Mouse (Mus musculus) kidney, embryonic 16.5 days (tissue): ENCODE measurements around the gene Adig. TPM values are rescaled to one million over a fixed set of nuclear protein-coding genes. Genes with fewer than 3 reads are reported as not detected.

ENCODE experiments used
- ATAC-seq: fragments of 200-750 bp; cut with Nextera tagmentation; 2 replicates; pipeline ENCODE4 v1.8.0; 2017; ENCODE audit warnings: moderate TSS enrichment; ENCODE audit not compliant: low FRiP score, low TSS enrichment
- H3K27ac ChIP-seq: fragments of 300-500 bp; sonication (generic); 2 replicates; pipeline ENCODE4 v1.5.1; 2014; ENCODE audit warnings: low read length
- H3K27me3 ChIP-seq: fragments of 300-500 bp; sonication (generic); 2 replicates; pipeline ENCODE4 v1.6.1; 2014; ENCODE audit warnings: low read length, control low read depth, mixed read lengths; ENCODE audit not compliant: insufficient read depth
- H3K36me3 ChIP-seq: fragments of 300-500 bp; sonication (generic); 2 replicates; pipeline ENCODE4 v1.6.1; 2014; ENCODE audit warnings: low read length, control low read depth, mixed read lengths; ENCODE audit not compliant: insufficient read depth
- H3K4me1 ChIP-seq: fragments of 300-500 bp; sonication (generic); 2 replicates; pipeline ENCODE4 v1.6.1; 2014; ENCODE audit warnings: low read length, control low read depth, mixed read lengths; ENCODE audit not compliant: insufficient read depth
- H3K4me2 ChIP-seq: fragments of 300-500 bp; sonication (generic); replicated peaks from 2 replicates; pipeline ENCODE4 v1.6.1; 2014; ENCODE audit warnings: low read depth, low read length
- H3K4me3 ChIP-seq: fragments of 300-500 bp; sonication (generic); 2 replicates; pipeline ENCODE4 v1.5.1; 2014; ENCODE audit warnings: mild to moderate bottlenecking, low read length
- H3K9ac ChIP-seq: fragments of 300-500 bp; sonication (generic); replicated peaks from 2 replicates; pipeline ENCODE4 v1.6.1; 2014; ENCODE audit warnings: low read length
- H3K9me3 ChIP-seq: fragments of 300-500 bp; sonication (generic); 2 replicates; pipeline ENCODE4 v1.6.1; 2016; ENCODE audit warnings: low read length, control low read depth
- WGBS: fragments of 180-500 bp; shearing (Covaris S2); extraction: QIAGEN DNeasy Blood & Tissue Kit; methylation state at CpG from one replicate; pipeline ENCODE4 v1.1.7; 2014; 5-methylcytosine and 5-hydroxymethylcytosine counted together
- polyA plus RNA-seq: library from polyadenylated mRNA; unstranded; fragments of >200 nt; fragmentation: Nextera tagmentation; extraction: Ambion mirVana; gene quantifications from 2 replicates; pipeline ENCODE4 v1.2.1, GENCODE M21; 2015

Adig gene
- polyA plus RNA-seq, 1 experiment from 2014 or later: not detected

DNA sequence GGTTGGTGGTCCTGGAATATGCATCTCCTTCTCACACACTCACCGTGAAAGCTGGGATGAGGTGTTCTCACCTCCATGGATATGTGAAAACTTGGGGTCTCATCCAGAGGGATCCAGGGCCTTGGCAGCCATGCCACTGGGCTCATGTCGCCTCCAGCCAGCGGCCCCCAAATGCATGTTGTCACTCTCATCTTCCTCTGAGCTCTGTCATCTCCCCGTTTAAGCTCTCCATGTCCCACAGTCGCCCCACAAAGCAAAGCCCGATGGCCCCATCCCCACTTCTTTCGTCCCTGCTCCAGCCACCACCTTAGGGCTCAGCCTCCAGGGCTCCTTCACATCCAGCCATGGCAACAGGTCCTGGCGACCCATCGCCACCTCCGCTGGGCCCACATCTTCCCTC, 4.6 kb downstream of the Adig start:
- H3K4me2 ChIP-seq: no peak overlapping the region
- H3K9me3 ChIP-seq: no peaks in the 10 kb centered on the region
- 93% methylated on average over 10 of the region's 10 CpGs for WGBS
- no peak overlapping the region for H3K27ac ChIP-seq
- no peaks in the 10 kb centered on the region for H3K27me3 ChIP-seq
- no peak overlapping the region for H3K9ac ChIP-seq
- H3K4me3 ChIP-seq: no peak overlapping the region
- no peaks in the 10 kb centered on the region for H3K36me3 ChIP-seq
- H3K4me1 ChIP-seq: no peaks in the 10 kb centered on the region
- ATAC-seq: no peak

DNA sequence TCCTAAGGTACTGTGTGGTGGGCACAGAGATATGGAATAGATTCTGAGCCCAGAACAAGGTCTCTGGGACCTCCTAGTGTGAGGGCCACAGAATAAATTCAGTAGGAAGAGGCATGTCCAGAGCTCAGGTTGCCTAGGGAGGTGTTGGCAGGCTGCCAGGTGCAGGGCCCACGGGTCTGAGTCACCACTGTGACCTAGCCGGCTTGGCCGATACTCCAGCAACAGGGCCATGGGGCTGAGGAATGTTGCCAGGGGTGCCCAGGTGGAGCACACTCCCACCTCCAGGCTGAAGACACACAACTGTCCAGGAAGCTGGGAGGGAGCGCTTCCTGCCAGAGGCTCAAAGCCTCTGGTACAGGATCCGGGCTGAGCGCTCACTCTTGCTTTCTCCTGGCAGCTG, 8.3 kb downstream of the Adig start:
- Histone ChIP-seq H3K27me3 (no peaks in the 10 kb centered on the region), H3K4me1 (no peaks in the 10 kb centered on the region), H3K9ac (no peak overlapping the region), H3K4me2 (no peak overlapping the region), H3K27ac (no peak overlapping the region; the same call in 1 of the 2 replicates), H3K9me3 (no peaks in the 10 kb centered on the region), H3K4me3 (no peak overlapping the region), H3K36me3 (no peaks in the 10 kb centered on the region)
- 40% methylated on average over 6 of the region's 6 CpGs for whole genome bisulfite sequencing
- ATAC-seq: peak; percentile 58; the same call in 1 of the 2 replicates

DNA sequence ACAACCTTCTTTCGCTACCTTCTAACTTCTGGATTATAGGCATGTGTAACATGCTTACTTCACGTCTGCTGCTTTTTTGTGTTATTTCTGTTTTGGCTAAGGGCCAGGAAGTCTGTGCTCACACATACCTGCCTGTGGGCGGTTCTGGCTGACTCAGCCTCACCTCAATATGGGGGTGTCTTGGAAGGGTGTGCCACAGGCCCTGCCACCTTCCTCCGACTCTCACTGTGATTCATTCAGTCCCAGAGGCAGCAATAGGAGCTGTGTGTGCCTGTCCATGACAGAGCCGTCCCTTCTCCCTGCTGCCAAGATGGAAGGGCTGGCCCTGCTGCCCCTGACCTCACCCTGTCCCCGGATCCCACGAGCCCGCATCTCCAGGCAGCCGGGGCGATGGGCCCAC, 10.1 kb downstream of the Adig start, which contains the start of gene Arhgap40:
Arhgap40 (plus strand) TSS at position 269 of the 400 bp plus-strand sequence.
- Histone ChIP-seq H3K4me3 (no peak within 1 kb of the TSS), H3K4me2 (no peak within 1 kb of the TSS), H3K9ac (no peak within 1 kb of the TSS), H3K36me3 (no peaks in the 10 kb centered on the region), H3K27ac (no peak within 1 kb of the TSS), H3K27me3 (no peaks in the 10 kb centered on the region), H3K4me1 (no peaks in the 10 kb centered on the region), H3K9me3 (no peaks in the 10 kb centered on the region)
- 82% methylated on average over 10 of the region's 10 CpGs for WGBS
- ATAC-seq: no peak; the same call in 1 of the 2 replicates

DNA sequence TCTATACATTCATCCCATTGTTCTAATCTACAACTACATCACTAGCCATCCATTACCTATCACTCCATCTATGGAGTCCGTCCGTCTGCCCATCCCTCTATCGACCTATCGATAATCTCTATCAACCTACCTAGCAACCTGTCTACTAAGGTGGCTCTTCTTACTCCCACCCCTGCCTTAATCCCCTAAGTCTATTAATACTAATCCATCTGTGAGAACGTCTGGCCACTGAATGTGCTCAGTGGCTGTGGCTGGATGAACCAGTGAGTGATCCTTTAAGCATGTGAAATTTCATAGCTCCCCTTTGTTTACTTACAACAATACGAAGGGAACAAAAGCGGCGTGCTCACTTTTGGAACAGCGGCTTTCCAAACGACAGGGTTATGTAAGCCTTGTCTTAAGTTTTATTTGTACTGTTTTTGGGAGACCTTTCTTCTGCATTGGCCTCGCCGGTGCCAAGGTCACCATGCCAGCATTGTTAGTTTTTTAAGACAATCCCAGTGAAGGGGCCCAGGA, 11.5 kb downstream of the Adig start:
- Histone ChIP-seq H3K27ac (no peak overlapping the region), H3K4me1 (no peaks in the 10 kb centered on the region), H3K9me3 (no peaks in the 10 kb centered on the region), H3K9ac (no peak overlapping the region), H3K4me3 (no peak overlapping the region), H3K36me3 (no peaks in the 10 kb centered on the region), H3K4me2 (no peak overlapping the region), H3K27me3 (no peaks in the 10 kb centered on the region)
- ATAC-seq: no peak
- 79% methylated on average over 12 of the region's 12 CpGs for WGBS

DNA sequence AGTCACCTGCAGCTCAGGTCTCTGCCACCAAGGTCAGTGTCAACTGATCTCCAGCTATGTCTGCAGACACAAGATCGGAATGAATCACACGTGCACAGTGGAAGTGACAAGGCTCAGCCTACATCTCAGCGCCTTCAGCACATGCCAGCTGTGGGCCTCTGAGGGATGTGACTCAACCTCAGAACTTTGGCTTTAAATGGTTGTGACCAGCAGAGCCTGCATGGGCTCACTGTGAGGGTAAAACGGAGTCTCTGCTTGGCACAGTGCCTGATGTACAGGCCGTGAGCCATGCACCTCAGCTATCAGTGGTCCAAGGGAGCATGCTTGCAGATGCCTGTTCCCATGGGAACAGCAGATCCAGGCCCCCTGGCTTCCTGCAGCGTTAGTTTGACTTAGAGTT, 16.2 kb downstream of the Adig start:
- H3K9ac ChIP-seq: no peak overlapping the region
- H3K27me3 ChIP-seq: no peaks in the 10 kb centered on the region
- H3K4me3 ChIP-seq: no peak overlapping the region
- H3K27ac ChIP-seq: no peak overlapping the region
- no peak for ATAC-seq
- WGBS: 61% methylated on average over 6 of the region's 6 CpGs
- H3K4me2 ChIP-seq: no peak overlapping the region
- no peaks in the 10 kb centered on the region for H3K9me3 ChIP-seq
- no peaks in the 10 kb centered on the region for H3K36me3 ChIP-seq
- no peaks in the 10 kb centered on the region for H3K4me1 ChIP-seq

DNA sequence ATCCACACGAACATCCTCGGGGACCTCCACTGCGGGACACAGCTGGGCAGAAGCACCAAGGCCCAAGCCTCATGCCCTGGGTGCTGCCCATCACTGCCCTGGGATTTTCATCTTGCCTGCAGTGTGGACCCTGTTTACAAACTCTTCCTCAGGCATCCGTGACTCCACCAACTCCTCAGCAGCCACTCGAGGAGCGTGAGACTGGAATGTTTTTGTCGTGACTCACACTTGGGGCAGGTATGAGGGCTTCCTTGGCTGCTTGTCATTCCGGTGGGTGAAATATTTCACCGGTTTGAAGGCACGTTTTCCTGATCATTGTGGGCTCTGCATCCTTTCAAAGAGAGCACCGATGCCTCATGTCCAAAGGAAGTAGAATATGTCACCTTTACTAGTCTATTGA, 16.7 kb downstream of the Adig start:
- no peaks in the 10 kb centered on the region for H3K9me3 ChIP-seq
- no peak overlapping the region for H3K4me2 ChIP-seq
- no peaks in the 10 kb centered on the region for H3K4me1 ChIP-seq
- 74% methylated on average over 11 of the region's 11 CpGs for WGBS
- H3K27me3 ChIP-seq: no peaks in the 10 kb centered on the region
- ATAC-seq: no peak
- H3K4me3 ChIP-seq: no peak overlapping the region
- no peak overlapping the region for H3K9ac ChIP-seq
- H3K36me3 ChIP-seq: no peaks in the 10 kb centered on the region
- H3K27ac ChIP-seq: no peak overlapping the region

DNA sequence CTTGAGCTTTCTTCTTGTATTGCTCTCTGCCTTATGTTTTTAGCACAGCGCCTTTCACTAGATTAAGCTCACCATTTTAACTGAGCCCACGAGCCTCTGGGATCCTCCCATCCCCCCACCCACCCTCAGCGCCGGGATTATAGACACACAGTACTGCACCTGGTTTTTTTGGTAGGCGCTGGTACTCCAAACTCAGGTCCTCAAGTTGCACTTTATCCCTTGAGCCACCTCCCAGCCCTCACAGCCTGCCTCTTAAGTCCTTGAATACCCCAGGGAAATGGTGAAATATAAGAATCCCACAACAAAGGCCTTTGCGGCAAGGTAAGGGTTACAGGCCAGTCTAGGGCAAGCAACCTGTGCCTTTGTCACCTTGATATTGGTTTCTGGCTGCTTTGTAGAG, 17.4 kb downstream of the Adig start:
- Histone ChIP-seq H3K27me3 (no peaks in the 10 kb centered on the region), H3K9me3 (no peaks in the 10 kb centered on the region), H3K4me1 (no peaks in the 10 kb centered on the region), H3K4me3 (no peak overlapping the region), H3K36me3 (no peaks in the 10 kb centered on the region), H3K4me2 (no peak overlapping the region), H3K27ac (no peak overlapping the region), H3K9ac (no peak overlapping the region)
- ATAC-seq: no peak
- WGBS: 86% methylated on average over 6 of the region's 6 CpGs

DNA sequence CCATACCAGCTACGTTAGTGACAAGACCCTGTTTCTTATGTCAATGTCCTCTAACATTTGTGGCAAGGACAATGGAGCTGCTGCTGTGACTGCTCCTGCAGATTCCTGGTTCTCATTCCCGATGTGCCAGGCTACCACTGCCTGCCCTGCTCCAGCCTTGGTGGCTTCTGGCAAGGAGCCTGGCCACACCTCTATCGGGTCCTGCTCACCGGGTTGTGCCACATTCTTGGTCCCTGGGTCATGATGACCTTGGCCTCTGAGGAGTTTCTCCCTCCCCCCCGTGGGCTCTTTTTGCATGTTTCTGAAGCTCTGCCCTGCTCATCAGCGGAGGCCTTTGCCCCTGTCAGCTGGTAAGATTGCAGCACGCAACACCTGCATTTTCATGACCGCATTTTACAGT, 20.6 kb downstream of the Adig start:
- H3K27ac ChIP-seq: no peak overlapping the region
- H3K4me1 ChIP-seq: no peaks in the 10 kb centered on the region
- H3K27me3 ChIP-seq: no peaks in the 10 kb centered on the region
- H3K9ac ChIP-seq: no peak overlapping the region
- no peak overlapping the region for H3K4me3 ChIP-seq
- no peaks in the 10 kb centered on the region for H3K9me3 ChIP-seq
- no peaks in the 10 kb centered on the region for H3K36me3 ChIP-seq
- WGBS: 70% methylated on average over 8 of the region's 8 CpGs
- ATAC-seq: no peak
- H3K4me2 ChIP-seq: no peak overlapping the region

DNA sequence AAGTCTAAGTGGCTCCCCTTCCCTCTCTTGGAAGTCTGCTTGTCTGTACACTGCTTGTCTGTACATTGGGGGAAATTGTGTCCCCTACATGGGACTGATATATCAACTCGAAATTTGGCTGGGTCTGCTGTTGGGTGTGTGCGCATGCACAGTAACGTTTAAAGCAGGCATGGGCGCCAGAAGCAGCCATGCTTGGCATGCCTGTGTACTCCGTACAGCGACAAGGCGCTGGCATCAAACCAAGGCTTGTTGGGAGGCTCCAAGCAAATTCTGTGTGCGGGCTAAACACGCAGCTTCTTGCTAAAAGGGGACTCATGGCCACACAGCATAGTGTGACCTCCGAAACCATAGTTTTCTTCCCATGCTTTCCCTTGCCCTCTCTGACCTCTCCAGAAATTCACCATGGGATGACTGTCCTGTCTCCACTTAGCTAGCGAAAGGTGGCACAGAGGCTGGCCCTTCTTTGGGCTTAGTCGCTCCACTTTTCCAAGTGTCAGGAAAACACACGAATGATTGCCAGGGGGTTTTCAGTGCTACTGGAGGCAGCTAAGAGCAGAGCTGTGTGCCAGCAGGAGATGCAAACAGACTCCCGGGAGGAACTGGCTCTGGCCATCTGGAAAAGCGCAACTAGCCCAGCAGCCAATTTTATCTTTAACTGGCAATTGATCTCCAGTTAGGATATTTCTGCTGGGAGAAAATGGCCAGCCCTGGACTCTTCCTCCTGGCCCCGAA, 21.9 kb downstream of the Adig start:
- H3K27ac ChIP-seq: no peak overlapping the region
- no peaks in the 10 kb centered on the region for H3K36me3 ChIP-seq
- no peak overlapping the region for H3K4me3 ChIP-seq
- no peak for ATAC-seq
- no peaks in the 10 kb centered on the region for H3K4me1 ChIP-seq
- WGBS: 74% methylated on average over 16 of the region's 16 CpGs
- H3K4me2 ChIP-seq: no peak overlapping the region
- no peaks in the 10 kb centered on the region for H3K9me3 ChIP-seq
- H3K9ac ChIP-seq: no peak overlapping the region
- no peaks in the 10 kb centered on the region for H3K27me3 ChIP-seq

DNA sequence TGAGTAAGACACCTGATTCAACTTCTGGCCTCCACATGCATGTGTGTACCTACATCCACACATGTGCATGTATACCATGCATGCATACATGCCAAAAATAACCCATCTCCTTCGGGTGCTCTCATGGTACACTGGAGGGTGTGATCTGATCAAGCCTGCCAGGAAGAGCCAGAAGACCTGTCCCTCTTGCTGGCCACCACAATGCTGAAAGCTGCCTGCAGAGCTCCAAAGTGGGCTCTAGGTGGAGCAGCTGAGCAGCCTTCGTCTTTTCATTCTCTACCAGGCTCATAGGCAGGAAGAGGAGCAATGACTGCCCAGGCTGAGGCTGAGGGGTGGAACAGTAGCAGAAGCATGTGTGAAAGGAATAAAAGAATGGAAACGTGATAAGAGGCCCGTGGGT, 31.7 kb downstream of the Adig start:
- Histone ChIP-seq H3K4me3 (no peak overlapping the region), H3K27me3 (no peaks in the 10 kb centered on the region), H3K4me2 (no peak overlapping the region), H3K9ac (no peak overlapping the region), H3K27ac (no peak overlapping the region), H3K9me3 (no peaks in the 10 kb centered on the region), H3K36me3 (no peaks in the 10 kb centered on the region), H3K4me1 (no peaks in the 10 kb centered on the region)
- WGBS: 3% methylated on average over 4 of the region's 4 CpGs
- no peak for ATAC-seq
